Comparison of ENCODE assay signal across 11 mouse cellular contexts in genomic region chr17:31912387-31912786, GRCm38 (mm10). TPM values are rescaled to one million over a fixed set of nuclear protein-coding genes. Genes with fewer than 3 reads are reported as not detected.
DNase-seq lines count a peak whose midpoint lies in the region; ATAC-seq and TF ChIP-seq lines count a peak whose summit lies in the region.
"Had no signal": no experiment of that assay in that cellular context is flagged by ENCODE, and none has a peak within 500 bp of the region (broad histone marks: within the 10 kb centered on the region; RNA-seq: fewer than 3 reads in every experiment).

No protein-coding gene starts in this region.

- no peak for DNase-seq in kidney, adult 2 months
- no peak for DNase-seq in kidney, postnatal 36 days
- DNase-seq in right cerebral cortex, postnatal 25 days: no peak
- no peak for DNase-seq in testis, postnatal 14 days (ENCODE audit: low spot score)
- DNase-seq in thymus, postnatal 14 days: no peak
- DNase-seq: liver; spleen, adult 18-20 months had no signal

- TF ChIP-seq POLR2A in kidney, adult 2 months (IDR thresholded peaks at IDR 0.05; ENCODE audit: low read depth, low read length): peak; percentile 15

- no peak for TF ChIP-seq CTCF in kidney, adult 2 months (conservative IDR thresholded peaks at IDR 0.05; ENCODE audit: insufficient read depth, insufficient read length, low read depth, low read length)

- no peaks in the 10 kb centered on the region for H3K36me3 ChIP-seq in kidney, adult 2 months (ENCODE audit: control insufficient read depth, insufficient read depth, low read length)
- H3K36me3 ChIP-seq in hindbrain, embryonic 16.5 days (ENCODE audit: control insufficient read depth, insufficient read depth, low read length): no peaks in the 10 kb centered on the region
- no peaks in the 10 kb centered on the region for H3K36me3 ChIP-seq in midbrain, embryonic 15.5 days (replicated peaks)
- H3K36me3 ChIP-seq: heart, embryonic 15.5 days had no signal

- H3K9ac ChIP-seq in hindbrain, embryonic 16.5 days (ENCODE audit: low read depth, low read length): no peak overlapping the region
- H3K9ac ChIP-seq in midbrain, embryonic 15.5 days: no peak overlapping the region
- H3K9ac ChIP-seq: heart, embryonic 15.5 days had no signal

- H3K4me2 ChIP-seq in hindbrain, embryonic 16.5 days (ENCODE audit: low read length): no peak overlapping the region
- no peak overlapping the region for H3K4me2 ChIP-seq in midbrain, embryonic 15.5 days
- H3K4me2 ChIP-seq: heart, embryonic 15.5 days had no signal

- ATAC-seq in hindbrain, embryonic 16.5 days: peak; percentile 45
- ATAC-seq in midbrain, embryonic 15.5 days (replicated peaks): 0 out of 2 replicates have a peak, but pooled peaks have one; percentile 39

- H3K9me3 ChIP-seq in hindbrain, embryonic 16.5 days (ENCODE audit: control insufficient read depth, low read length): no peaks in the 10 kb centered on the region
- no peaks in the 10 kb centered on the region for H3K9me3 ChIP-seq in midbrain, embryonic 15.5 days
- H3K9me3 ChIP-seq: heart, embryonic 15.5 days had no signal

- 70% methylated on average over 16 of the region's 16 CpGs for WGBS in kidney, adult 2 months
- 48% methylated on average over 16 of the region's 16 CpGs for WGBS in hindbrain, embryonic 16.5 days
- WGBS in midbrain, embryonic 15.5 days: 78% methylated on average over 16 of the region's 16 CpGs

- peak overlapping the region; percentile 7; the same call in 1 of the 2 replicates for H3K4me3 ChIP-seq in kidney, adult 2 months (ENCODE audit: insufficient read depth, low read depth, low read length)
- no peak overlapping the region for H3K4me3 ChIP-seq in brown adipose tissue, adult 24 weeks (ENCODE audit: insufficient read depth, low read depth, low read length)
- H3K4me3 ChIP-seq in hindbrain, embryonic 16.5 days (ENCODE audit: low read length): no peak overlapping the region
- no peak overlapping the region for H3K4me3 ChIP-seq in midbrain, embryonic 15.5 days
- H3K4me3 ChIP-seq: heart, embryonic 15.5 days had no signal

- no peaks in the 10 kb centered on the region; the same call in 1 of the 2 replicates for H3K4me1 ChIP-seq in kidney, adult 2 months (ENCODE audit: control insufficient read depth, insufficient read depth, low read length)
- H3K4me1 ChIP-seq in brown adipose tissue, adult 24 weeks (ENCODE audit: control insufficient read depth, insufficient read depth, insufficient read length, low read length): peaks cover 9% of the 10 kb centered on the region
- no peaks in the 10 kb centered on the region for H3K4me1 ChIP-seq in hindbrain, embryonic 16.5 days (ENCODE audit: control insufficient read depth, insufficient read depth, low read depth, low read length)
- H3K4me1 ChIP-seq in midbrain, embryonic 15.5 days: peaks cover 10% of the 10 kb centered on the region

- no peaks in the 10 kb centered on the region for H3K27me3 ChIP-seq in kidney, adult 2 months (replicated peaks; ENCODE audit: control insufficient read depth, insufficient read depth, low read length)
- no peaks in the 10 kb centered on the region for H3K27me3 ChIP-seq in hindbrain, embryonic 16.5 days (replicated peaks; ENCODE audit: control insufficient read depth, insufficient read depth, low read length)
- no peaks in the 10 kb centered on the region for H3K27me3 ChIP-seq in midbrain, embryonic 15.5 days (replicated peaks)
- H3K27me3 ChIP-seq: heart, embryonic 15.5 days had no signal

- peak overlapping the region; percentile 32; the same call in 1 of the 2 replicates for H3K27ac ChIP-seq in kidney, adult 2 months (ENCODE audit: insufficient read depth, low read depth, low read length)
- peak overlapping the region; percentile 75 for H3K27ac ChIP-seq in brown adipose tissue, adult 24 weeks (replicated peaks; ENCODE audit: low read depth, low read length)
- H3K27ac ChIP-seq in hindbrain, embryonic 16.5 days (ENCODE audit: low read depth, low read length): no peak overlapping the region
- H3K27ac ChIP-seq in midbrain, embryonic 15.5 days: 0 out of 2 replicates have a peak overlapping the region, but pooled peaks have one; percentile 29
- H3K27ac ChIP-seq: heart, embryonic 15.5 days had no signal

RNA-seq across cellular contexts. Expression of gene Sik1, which starts 56.8 kb away (rescaled TPM):
- polyA plus RNA-seq in kidney, adult 2 months (2012; rRNA removed): 35.5 and 57.6 TPM in 2 replicates
- 9.6 and 39.2 TPM in 2 replicates for polyA plus RNA-seq in brown adipose tissue, adult 24 weeks (2012; ENCODE audit: insufficient read depth, insufficient read length, missing spikeins)
- polyA plus RNA-seq in hindbrain, embryonic 16.5 days (2015; fragmentation: Nextera tagmentation; extraction: Ambion mirVana): 16.2 and 17.4 TPM in 2 replicates
- polyA plus RNA-seq in midbrain, embryonic 15.5 days (2015; fragmentation: Nextera tagmentation; extraction: Ambion mirVana): 22.9 and 25.5 TPM in 2 replicates
